Mouse (Mus musculus) kidney, embryonic 14.5 days (tissue): ENCODE data around the gene Slc25a3. TPM values are rescaled to one million over a fixed set of nuclear protein-coding genes. Genes with fewer than 3 reads are reported as not detected.

Experiments used
- ATAC-seq: fragments of 200-750 bp; cut with Nextera tagmentation; 2 replicates; pipeline ENCODE4 v1.8.0; 2017; ENCODE audit warnings: moderate number of reproducible peaks, mild to moderate bottlenecking, moderate TSS enrichment, moderate library complexity; ENCODE audit not compliant: low FRiP score, low TSS enrichment
- H3K27ac ChIP-seq: fragments of 300-500 bp; sonication (generic); 2 replicates; pipeline ENCODE4 v1.5.1; 2014; ENCODE audit warnings: low read depth, mild to moderate bottlenecking, low read length, moderate library complexity, mixed read lengths
- H3K27me3 ChIP-seq: fragments of 300-500 bp; sonication (generic); 2 replicates; pipeline ENCODE4 v1.6.1; 2014; ENCODE audit warnings: mild to moderate bottlenecking, low read length; ENCODE audit not compliant: control insufficient read depth, insufficient read depth
- H3K36me3 ChIP-seq: fragments of 300-500 bp; sonication (generic); 2 replicates; pipeline ENCODE4 v1.6.1; 2014; ENCODE audit warnings: low read length, mixed read lengths; ENCODE audit not compliant: control insufficient read depth, insufficient read depth
- H3K4me1 ChIP-seq: fragments of 300-500 bp; sonication (generic); 2 replicates; pipeline ENCODE4 v1.6.1; 2014; ENCODE audit warnings: low read length, mixed read lengths; ENCODE audit not compliant: control insufficient read depth, insufficient read depth
- H3K4me2 ChIP-seq: fragments of 300-500 bp; sonication (generic); replicated peaks from 2 replicates; pipeline ENCODE4 v1.6.1; 2014; ENCODE audit warnings: low read depth, mild to moderate bottlenecking, low read length
- H3K4me3 ChIP-seq: fragments of 300-500 bp; sonication (generic); 2 replicates; pipeline ENCODE4 v1.5.1; 2014; ENCODE audit warnings: mild to moderate bottlenecking, low read length
- H3K9ac ChIP-seq: fragments of 300-500 bp; sonication (generic); 2 replicates; pipeline ENCODE4 v1.6.1; 2014; ENCODE audit warnings: low read depth, mild to moderate bottlenecking, low read length, moderate library complexity
- H3K9me3 ChIP-seq: fragments of 300-500 bp; sonication (generic); 2 replicates; pipeline ENCODE4 v1.6.1; 2016; ENCODE audit warnings: low read length; ENCODE audit not compliant: control insufficient read depth
- WGBS: fragments of 180-500 bp; shearing (Covaris S2); extraction: QIAGEN DNeasy Blood & Tissue Kit; methylation state at CpG from one replicate; pipeline ENCODE4 v1.1.7; 2014; 5-methylcytosine and 5-hydroxymethylcytosine counted together
- polyA plus RNA-seq: library from polyadenylated mRNA; unstranded; fragments of >200 nt; fragmentation: Nextera tagmentation; extraction: Ambion mirVana; gene quantifications from 2 replicates; pipeline ENCODE4 v1.2.1, GENCODE M21; 2014

Gene Slc25a3
- polyA plus RNA-seq, 1 experiment from 2014 or later = 625 TPM

- H3K4me1 ChIP-seq = peaks cover 31% of the 10 kb centered on the region
- peak overlapping the region; percentile 24; the same call in 1 of the 2 replicates for H3K27ac ChIP-seq
- no peaks in the 10 kb centered on the region for H3K27me3 ChIP-seq
- H3K4me2 ChIP-seq = peak overlapping the region; percentile 61
- H3K36me3 ChIP-seq = peaks cover 33% of the 10 kb centered on the region
- H3K9ac ChIP-seq = no peak overlapping the region
- no peaks in the 10 kb centered on the region for H3K9me3 ChIP-seq
- H3K4me3 ChIP-seq = 0 out of 2 replicates have a peak overlapping the region, but pooled peaks have one; percentile 94
- WGBS = 55% methylated on average over 5 of the region's 5 CpGs
- ATAC-seq = 0 out of 2 replicates have a peak, but pooled peaks have one; percentile 7
These were observed 43.0 kb upstream of the Slc25a3 start for GRCm38 (mm10) chr10:91166890-91167289.

GRCm38 (mm10) chr10:91165850-91166249, 42.0 kb upstream of the Slc25a3 start:
- Histone ChIP-seq H3K4me3 (no peak overlapping the region), H3K36me3 (peaks cover 44% of the 10 kb centered on the region), H3K27ac (no peak overlapping the region), H3K9ac (no peak overlapping the region), H3K4me1 (peaks cover 31% of the 10 kb centered on the region), H3K9me3 (no peaks in the 10 kb centered on the region), H3K4me2 (no peak overlapping the region), H3K27me3 (no peaks in the 10 kb centered on the region)
- ATAC-seq = no peak

GRCm38 (mm10) chr10:91164491-91164890, 40.6 kb upstream of the Slc25a3 start:
- no peak overlapping the region for H3K4me3 ChIP-seq
- H3K4me1 ChIP-seq = peaks cover 31% of the 10 kb centered on the region
- 76% methylated on average over 3 of the region's 3 CpGs for WGBS
- no peaks in the 10 kb centered on the region for H3K27me3 ChIP-seq
- ATAC-seq = no peak
- H3K4me2 ChIP-seq = no peak overlapping the region
- no peaks in the 10 kb centered on the region for H3K9me3 ChIP-seq
- H3K27ac ChIP-seq = no peak overlapping the region
- H3K9ac ChIP-seq = no peak overlapping the region
- peaks cover 57% of the 10 kb centered on the region for H3K36me3 ChIP-seq

- Histone ChIP-seq H3K27ac (no peak overlapping the region), H3K9me3 (no peaks in the 10 kb centered on the region), H3K4me1 (peaks cover 18% of the 10 kb centered on the region; the same call in 1 of the 2 replicates), H3K36me3 (peaks cover 75% of the 10 kb centered on the region), H3K27me3 (no peaks in the 10 kb centered on the region), H3K4me2 (no peak overlapping the region), H3K9ac (no peak overlapping the region), H3K4me3 (no peak overlapping the region)
- ATAC-seq = no peak
- 88% methylated on average over 15 of the region's 15 CpGs for WGBS
These were observed 38.8 kb upstream of the Slc25a3 start for GRCm38 (mm10) chr10:91162511-91163163.

GRCm38 (mm10) chr10:91162077-91162476, 38.2 kb upstream of the Slc25a3 start:
- Histone ChIP-seq H3K36me3 (peaks cover 81% of the 10 kb centered on the region), H3K27me3 (no peaks in the 10 kb centered on the region)

GRCm38 (mm10) chr10:91161006-91161405, 37.1 kb upstream of the Slc25a3 start:
- Histone ChIP-seq H3K4me1 (peaks cover 2% of the 10 kb centered on the region; the same call in 1 of the 2 replicates), H3K27ac (no peak overlapping the region), H3K36me3 (peaks cover 87% of the 10 kb centered on the region), H3K9ac (no peak overlapping the region), H3K27me3 (no peaks in the 10 kb centered on the region), H3K4me3 (no peak overlapping the region), H3K4me2 (no peak overlapping the region), H3K9me3 (no peaks in the 10 kb centered on the region)
- ATAC-seq = no peak
- WGBS = 91% methylated on average over 5 of the region's 5 CpGs

More at GRCm38 (mm10) chr10:91162077-91162476, 38.2 kb upstream of the Slc25a3 start:
- Histone ChIP-seq H3K4me2 (no peak overlapping the region), H3K9ac (no peak overlapping the region), H3K4me3 (no peak overlapping the region), H3K9me3 (no peaks in the 10 kb centered on the region), H3K27ac (no peak overlapping the region), H3K4me1 (peaks cover 12% of the 10 kb centered on the region; the same call in 1 of the 2 replicates)
- WGBS = 92% methylated on average over 11 of the region's 11 CpGs
- ATAC-seq = no peak

GRCm38 (mm10) chr10:91158442-91158841, 34.6 kb upstream of the Slc25a3 start:
- peaks cover 97% of the 10 kb centered on the region for H3K36me3 ChIP-seq
- no peaks in the 10 kb centered on the region for H3K4me1 ChIP-seq
- H3K9me3 ChIP-seq = no peaks in the 10 kb centered on the region
- WGBS = 69% methylated on average over 8 of the region's 8 CpGs
- no peak overlapping the region for H3K4me2 ChIP-seq
- H3K27me3 ChIP-seq = no peaks in the 10 kb centered on the region
- H3K27ac ChIP-seq = no peak overlapping the region
- no peak overlapping the region for H3K4me3 ChIP-seq
- H3K9ac ChIP-seq = no peak overlapping the region
- ATAC-seq = no peak

- ATAC-seq = peak; percentile 35; the same call in 1 of the 2 replicates
- Histone ChIP-seq H3K36me3 (peaks cover 96% of the 10 kb centered on the region), H3K9me3 (no peaks in the 10 kb centered on the region)
These were observed 32.5 kb upstream of the Slc25a3 start for GRCm38 (mm10) chr10:91156338-91156737.

GRCm38 (mm10) chr10:91153894-91154503, 30.1 kb upstream of the Slc25a3 start:
- H3K4me2 ChIP-seq = no peak overlapping the region
- no peaks in the 10 kb centered on the region for H3K4me1 ChIP-seq
- no peaks in the 10 kb centered on the region for H3K27me3 ChIP-seq
- H3K36me3 ChIP-seq = peaks cover 97% of the 10 kb centered on the region
- no peak overlapping the region for H3K9ac ChIP-seq
- WGBS = 79% methylated on average over 10 of the region's 10 CpGs
- ATAC-seq = no peak
- no peak overlapping the region for H3K4me3 ChIP-seq
- no peaks in the 10 kb centered on the region for H3K9me3 ChIP-seq
- H3K27ac ChIP-seq = no peak overlapping the region

More at GRCm38 (mm10) chr10:91156338-91156737, 32.5 kb upstream of the Slc25a3 start:
- Histone ChIP-seq H3K4me2 (no peak overlapping the region), H3K4me1 (no peaks in the 10 kb centered on the region), H3K27ac (no peak overlapping the region), H3K9ac (no peak overlapping the region), H3K27me3 (no peaks in the 10 kb centered on the region), H3K4me3 (no peak overlapping the region)
- WGBS = 82% methylated on average over 6 of the region's 6 CpGs
